Mouse (Mus musculus) thymus, postnatal 25 days (tissue): Measurements from ENCODE around the gene Tcf7l2.

Experiments
- DNase-seq: peaks from one replicate; pipeline ENCODE4 v3.0.0; 2022

Gene Tcf7l2

GRCm38 (mm10) chr19:55916211-55916610 is 174.6 kb downstream of the Tcf7l2 start:
- DNase-seq: no peak

DNA sequence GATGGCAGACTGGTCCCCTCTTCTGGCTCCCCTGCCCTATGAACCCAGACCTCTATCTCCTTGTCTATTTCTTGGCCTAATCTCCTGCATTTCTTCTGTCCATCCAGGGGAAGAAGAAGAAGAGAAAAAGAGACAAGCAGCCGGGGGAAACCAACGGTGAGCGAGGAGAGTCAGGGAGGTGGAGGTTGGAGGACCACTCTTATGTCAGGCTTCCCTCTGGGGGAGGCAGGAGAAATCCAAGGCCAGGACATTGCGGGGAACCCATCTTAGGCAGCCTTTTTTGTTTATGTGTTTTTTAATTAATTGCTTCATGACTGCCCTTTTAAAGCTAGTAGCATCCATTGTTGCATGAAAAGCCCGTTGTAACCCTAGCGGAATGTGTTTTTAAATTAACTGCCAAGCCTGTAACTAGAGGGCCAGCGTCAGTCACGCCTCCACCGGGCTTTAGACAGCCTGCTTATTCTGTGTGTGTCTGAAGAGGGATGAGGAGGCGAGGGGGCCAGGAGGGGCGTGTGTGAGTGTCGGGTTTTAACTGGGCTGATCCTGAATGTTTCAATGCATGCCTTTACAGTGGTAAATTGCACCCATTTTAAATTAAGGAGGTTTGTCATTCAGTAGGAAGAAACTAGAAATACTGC is 182.3 kb downstream of the Tcf7l2 start:
- no peak for DNase-seq

DNA sequence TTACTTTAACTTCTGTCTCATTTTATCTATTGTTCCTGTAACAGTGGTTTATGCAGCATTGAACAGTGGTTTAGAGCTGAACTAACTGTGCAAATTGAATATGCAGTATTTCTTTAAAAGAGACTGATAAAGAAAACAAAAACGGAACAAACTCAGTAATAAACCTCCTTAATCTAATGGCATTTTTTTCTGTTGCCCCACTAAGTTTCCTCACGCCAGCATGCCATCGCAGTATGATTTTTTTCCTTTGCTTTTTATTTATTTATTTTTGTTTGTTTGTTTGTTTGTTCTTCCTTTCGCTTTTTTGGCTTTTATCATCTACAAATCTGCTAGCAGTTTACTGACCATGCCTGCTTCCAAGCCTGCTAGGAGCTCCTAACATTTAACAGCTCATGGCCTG is 183.2 kb downstream of the Tcf7l2 start:
- no peak for DNase-seq

- no peak for DNase-seq
Observed at GRCm38 (mm10) chr19:55925425-55925803, 183.8 kb downstream of the Tcf7l2 start.

DNA sequence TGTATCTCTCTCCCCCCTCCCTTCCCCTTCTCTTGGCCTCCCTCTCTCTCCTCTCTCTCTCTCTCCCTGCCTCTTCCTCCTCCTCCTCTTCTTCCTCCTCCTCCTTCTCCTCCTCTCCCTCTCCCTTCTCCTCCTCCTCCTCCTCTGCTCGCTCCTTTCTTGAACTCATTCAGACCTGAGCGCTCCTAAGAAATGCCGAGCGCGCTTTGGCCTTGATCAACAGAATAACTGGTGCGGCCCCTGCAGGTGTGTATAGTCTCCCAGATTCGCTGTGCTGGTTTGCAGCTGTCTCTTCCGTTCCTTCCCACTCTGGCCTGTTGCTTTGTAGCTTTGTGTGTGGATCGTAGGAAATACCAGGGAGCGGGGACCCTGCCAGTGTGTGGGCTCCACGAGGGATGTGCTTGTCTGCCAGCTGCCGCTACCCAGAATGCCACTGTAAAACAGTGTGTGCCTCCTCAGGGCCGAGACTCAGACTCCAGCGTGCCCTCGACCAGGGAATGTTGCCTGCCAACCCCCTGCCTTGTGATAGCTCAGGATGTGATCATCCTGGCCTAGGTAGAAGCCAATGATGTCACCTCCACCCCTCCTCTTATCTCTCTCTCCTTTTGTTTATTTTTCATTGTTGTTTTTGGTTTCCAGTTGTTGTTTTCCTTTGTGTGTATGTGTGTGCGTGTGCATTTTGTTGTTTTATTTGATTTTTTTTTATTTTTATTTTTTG is 184.3 kb downstream of the Tcf7l2 start:
- DNase-seq: no peak

- no peak for DNase-seq
Observed at GRCm38 (mm10) chr19:55926858-55927673, 185.4 kb downstream of the Tcf7l2 start.

DNA sequence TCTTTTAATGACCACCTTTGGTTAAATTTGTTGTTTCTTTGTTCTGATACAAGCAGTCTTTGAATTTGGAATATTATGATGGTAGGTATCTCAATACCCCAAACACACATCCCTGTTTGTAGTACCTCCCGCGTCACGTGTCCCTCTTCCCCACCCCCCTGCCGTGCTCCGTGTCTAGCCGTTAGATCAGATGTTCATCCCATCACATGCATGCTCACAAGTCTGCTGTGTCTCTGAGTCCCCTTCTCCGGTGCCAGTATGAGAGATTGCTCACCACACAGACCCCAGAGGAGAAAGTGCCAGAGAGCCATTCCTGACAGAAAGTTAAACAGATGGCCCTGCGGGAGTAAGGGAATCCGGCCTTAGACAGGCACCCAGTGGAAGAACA is 186.0 kb downstream of the Tcf7l2 start:
- no peak for DNase-seq

GRCm38 (mm10) chr19:55928674-55929073 is 187.1 kb downstream of the Tcf7l2 start:
- no peak for DNase-seq

DNA sequence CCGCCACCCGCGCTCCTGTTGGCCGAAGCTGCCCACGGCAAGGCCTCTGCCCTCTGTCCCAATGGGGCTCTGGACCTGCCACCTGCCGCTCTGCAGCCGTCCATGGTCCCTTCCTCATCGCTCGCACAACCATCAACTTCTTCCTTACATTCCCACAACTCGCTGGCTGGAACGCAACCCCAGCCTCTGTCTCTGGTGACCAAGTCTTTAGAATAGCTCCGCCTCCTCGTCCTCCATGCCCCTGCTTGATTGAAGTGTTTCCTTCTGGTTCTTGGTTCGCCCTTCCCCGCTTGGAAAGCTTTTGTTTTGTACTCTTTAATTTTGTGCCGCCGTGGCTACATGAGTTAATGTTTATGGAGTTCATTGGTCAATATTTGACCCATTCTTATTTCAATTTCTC is 190.0 kb downstream of the Tcf7l2 start:
- no peak for DNase-seq

- no peak for DNase-seq
Observed at GRCm38 (mm10) chr19:55933947-55934729, 192.5 kb downstream of the Tcf7l2 start.

- DNase-seq: no peak
Observed at GRCm38 (mm10) chr19:55934730-55935003, 193.0 kb downstream of the Tcf7l2 start.

DNA sequence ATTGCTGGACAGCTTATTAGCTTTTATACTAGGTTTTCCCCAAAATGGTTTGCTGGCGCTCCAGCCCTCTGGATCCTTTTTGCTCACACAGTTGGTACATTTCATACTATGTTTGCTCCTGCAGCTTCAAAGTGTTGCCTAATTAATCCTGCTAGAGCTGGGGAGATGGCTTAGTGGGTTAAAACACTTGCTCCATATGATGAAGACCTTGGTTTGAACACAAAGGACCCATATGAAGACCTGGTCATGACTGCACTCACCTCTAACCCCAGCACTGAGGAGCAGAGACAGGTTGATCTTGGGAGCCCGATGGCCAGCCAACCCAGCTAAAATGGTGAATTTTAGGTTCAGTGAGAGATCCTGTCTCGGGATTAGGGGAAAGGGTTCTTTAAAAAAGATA is 195.4 kb downstream of the Tcf7l2 start:
- no peak for DNase-seq

DNA sequence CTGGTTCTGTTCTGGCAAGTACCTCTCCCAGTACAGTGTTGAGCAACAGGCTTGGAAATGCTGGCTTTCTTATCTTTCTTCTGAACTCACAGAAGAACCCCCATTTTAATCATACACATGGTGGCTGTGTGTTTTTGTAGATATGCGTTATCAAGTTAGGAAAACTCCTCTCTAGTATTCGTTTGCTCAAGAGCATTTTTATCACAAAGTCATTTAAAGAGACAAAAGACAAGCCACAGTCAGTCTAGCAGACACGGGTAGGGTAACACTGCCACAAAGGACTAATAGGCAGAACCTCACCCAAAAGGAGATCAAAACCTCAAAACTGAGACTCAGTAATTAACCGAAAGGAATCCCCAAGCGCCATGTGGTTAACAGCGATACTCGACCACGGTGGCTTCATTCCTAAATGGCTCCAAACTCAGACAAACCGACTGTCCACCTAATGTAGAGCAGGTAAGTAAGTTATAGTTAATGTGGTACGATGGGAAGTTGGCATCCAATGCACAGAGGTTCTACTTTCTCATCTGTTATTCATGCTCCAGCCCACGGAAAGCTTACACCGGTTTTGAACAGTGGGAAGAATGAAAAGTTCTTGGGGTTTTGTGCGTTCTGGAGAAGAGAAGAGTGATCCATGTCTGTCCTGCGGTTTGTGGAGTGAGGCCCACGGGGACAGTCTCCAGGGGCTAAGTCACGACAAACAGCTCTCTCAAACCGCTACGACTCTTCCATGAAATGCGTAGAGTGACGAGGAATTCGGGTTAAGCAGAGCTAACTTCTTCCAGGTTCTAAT is 196.8 kb downstream of the Tcf7l2 start:
- DNase-seq: no peak

DNA sequence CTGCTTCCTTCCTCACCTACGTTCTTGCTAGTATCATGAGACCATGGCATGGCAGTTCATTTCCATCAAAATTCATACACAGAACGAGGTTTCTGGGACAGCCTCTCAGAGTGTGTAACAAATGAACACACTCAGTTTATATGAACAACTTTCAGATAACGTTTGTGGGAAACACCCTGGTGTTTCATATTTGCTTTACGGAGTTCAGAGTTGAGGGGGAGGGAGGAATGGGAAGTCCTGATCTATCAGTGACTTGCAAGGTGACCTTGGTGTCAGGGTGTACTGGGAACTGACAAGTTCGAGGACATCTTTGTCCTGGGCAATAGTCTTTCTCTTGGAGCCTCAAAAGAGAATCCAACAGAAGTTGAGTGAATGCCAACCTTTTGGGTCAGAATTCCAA is 197.5 kb downstream of the Tcf7l2 start:
- no peak for DNase-seq

- DNase-seq: no peak
Observed at GRCm38 (mm10) chr19:55939719-55940118, 198.1 kb downstream of the Tcf7l2 start.

DNA sequence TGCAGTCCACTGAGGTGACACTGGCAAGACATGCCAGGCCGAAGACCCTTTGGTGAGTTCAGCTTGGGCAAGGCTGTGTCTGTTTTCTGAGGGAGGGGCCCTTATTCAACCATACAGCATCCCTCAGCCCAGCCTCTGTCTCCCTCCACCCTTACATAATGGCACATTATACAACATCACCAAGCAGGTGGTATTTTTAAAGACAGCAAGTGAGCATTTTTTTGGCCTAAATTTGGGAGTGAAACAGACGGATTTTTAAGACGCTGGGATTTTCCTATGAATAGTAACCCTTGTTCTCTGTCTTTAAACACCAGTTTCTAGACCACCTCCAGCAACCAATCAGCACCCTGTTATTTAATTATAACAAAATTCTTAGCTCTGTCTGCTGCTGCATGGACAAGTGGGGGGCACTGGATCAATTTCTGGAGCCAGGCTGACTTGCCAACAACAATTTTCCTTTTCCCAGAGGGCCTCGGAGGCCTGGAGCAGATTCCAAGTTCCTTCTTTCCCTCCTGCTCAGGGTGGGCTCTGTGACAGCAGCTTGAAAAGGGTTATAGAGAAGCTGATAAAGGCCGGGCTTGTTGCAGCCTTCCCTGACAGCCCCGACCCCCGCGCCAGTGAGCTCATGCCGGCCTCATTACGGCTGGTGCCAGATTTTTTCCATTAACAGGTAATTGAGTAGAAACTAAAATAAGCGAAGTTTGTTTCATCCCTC is 199.1 kb downstream of the Tcf7l2 start:
- DNase-seq: no peak

DNA sequence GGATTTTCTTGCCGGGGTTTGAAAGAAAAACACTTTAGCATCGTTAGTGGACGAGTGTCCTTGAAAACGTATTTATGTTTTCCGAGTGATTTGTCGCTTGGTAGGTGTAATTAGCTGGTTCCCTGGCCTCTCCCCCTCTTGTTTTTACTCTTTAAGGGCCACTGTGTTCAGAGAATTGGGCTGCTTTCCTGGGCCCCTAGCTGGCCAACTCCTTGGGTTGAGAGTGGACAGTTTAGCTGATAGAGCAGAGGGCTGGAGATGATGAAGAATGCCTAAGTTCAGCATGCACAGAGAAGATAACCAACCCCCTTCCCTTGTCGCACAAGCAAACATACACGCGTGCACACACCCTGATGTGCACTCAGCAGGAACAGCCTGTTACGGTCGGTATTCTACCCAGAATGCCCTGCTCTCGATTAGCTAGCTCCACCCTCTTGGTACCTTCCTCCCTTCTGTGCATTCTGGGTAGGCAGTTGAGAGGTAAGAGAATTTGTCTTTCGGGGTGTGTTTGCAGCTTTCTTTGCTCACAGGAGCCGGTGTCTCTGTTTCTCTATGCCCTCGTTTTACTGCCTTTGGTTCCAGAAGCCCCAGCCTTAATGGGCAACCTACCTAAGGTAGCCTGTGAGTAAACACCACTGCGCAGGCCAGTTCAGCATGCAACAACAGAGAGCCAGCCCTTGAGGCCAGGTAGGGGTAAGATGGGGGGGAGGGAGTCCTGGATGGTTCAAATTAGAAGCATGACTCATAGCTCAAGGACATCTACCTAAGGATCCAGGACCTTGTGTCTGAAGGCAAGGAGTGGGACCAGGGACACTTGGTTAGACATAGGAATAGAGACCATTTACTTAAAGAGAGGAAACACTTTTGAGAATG is 199.9 kb downstream of the Tcf7l2 start:
- no peak for DNase-seq

- DNase-seq: no peak
Observed at GRCm38 (mm10) chr19:55951397-55951796, 209.8 kb downstream of the Tcf7l2 start.

GRCm38 (mm10) chr19:55953207-55953606 is 211.6 kb downstream of the Tcf7l2 start:
- no peak for DNase-seq

GRCm38 (mm10) chr19:55955126-55955525 is 213.5 kb downstream of the Tcf7l2 start:
- no peak for DNase-seq

GRCm38 (mm10) chr19:55956745-55957144 is 215.1 kb downstream of the Tcf7l2 start:
- no peak for DNase-seq
